Mouse (Mus musculus) brain, embryonic 14.5 days (tissue): ENCODE results near the gene Rps6kc1.

Experiments
- CTCF ChIP-seq: fragments of 200-500 bp; IDR thresholded peaks from 2 replicates; pipeline ENCODE4 v1.5.1; 2012; ENCODE audit warnings: inconsistent platforms, mild to moderate bottlenecking, moderate library complexity, borderline replicate concordance; ENCODE audit not compliant: insufficient read depth, insufficient read length; ENCODE audit errors: extremely low read depth
- POLR2A ChIP-seq: fragments of 200-500 bp; IDR thresholded peaks from 2 replicates; pipeline ENCODE4 v1.6.1; 2012; ENCODE audit warnings: mild to moderate bottlenecking, inconsistent platforms, borderline replicate concordance; ENCODE audit not compliant: poor library complexity, insufficient read depth, insufficient read length, severe bottlenecking; ENCODE audit errors: extremely low read depth

DNA sequence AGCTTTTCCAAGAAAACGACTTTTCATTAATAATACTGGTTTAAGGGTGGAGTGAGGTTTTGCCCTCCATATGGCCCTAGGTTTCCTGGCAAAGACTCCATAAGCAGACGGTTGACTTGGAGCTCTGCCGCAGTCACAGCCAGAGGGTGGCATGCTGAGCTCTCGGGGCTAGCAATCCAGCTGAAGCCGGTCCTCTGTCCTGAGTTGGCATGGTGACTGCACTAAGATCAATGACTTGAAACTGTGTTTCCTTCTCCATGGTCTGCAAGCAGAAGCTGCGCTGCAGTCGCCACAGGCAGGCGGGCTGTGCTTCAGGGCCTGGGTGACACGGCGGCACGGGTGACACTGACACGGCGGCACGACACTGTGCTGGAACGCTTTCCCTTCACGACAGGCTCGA, 37.3 kb upstream of the Rps6kc1 start:
- no peak for TF ChIP-seq POLR2A
- no peak for TF ChIP-seq CTCF
